Mouse (Mus musculus): ENCODE measurements around the gene Eif4e. TPM values are rescaled to one million over a fixed set of nuclear protein-coding genes. Genes with fewer than 3 reads are reported as not detected.

The Eif4e gene
- total RNA-seq, 2 experiments from 2014 or later: 188 to 203 TPM

DNA sequence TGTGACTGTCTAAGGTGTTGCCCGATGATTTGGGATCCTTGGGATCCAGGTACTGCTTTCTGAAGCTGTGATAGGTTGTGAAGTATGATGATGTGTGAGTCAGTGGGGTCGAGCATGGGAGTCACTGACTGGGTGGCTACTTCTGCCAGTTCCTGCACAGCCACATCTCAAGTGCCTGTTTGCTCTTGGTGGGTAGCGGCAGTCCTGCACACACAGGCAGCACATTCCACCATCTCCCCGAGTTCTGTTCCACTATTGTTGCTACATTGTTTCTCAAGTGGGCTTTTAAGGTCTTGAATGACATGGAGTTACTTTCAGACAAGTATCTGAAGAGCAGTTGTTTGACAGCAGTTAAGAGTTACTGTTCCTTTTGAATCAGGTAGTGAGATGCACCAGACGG, 34.3 kb downstream of the Eif4e start:
- ATAC-seq (replicated peaks; ENCODE audit: poor library complexity, severe bottlenecking): no peak

DNA sequence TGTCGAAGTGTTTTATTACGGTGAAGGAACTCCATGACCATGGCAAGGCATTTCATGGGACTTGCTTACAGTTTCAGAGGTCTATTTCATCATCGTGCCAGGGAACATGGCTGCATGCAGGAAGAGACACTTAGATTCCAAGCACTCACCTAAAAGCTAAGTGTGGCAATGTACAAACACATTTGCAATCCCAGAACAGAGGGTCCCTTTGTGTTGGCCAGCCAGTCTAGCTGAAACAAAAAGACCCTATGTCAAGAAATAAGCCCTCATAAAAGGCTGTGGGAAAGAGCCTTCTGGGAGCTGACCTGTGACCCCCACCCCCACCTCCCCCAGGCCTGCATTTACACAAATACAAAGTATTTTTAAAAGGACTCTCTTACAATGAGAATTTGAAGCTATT, 34.9 kb downstream of the Eif4e start:
- no peak for ATAC-seq (replicated peaks; ENCODE audit: poor library complexity, severe bottlenecking)

DNA sequence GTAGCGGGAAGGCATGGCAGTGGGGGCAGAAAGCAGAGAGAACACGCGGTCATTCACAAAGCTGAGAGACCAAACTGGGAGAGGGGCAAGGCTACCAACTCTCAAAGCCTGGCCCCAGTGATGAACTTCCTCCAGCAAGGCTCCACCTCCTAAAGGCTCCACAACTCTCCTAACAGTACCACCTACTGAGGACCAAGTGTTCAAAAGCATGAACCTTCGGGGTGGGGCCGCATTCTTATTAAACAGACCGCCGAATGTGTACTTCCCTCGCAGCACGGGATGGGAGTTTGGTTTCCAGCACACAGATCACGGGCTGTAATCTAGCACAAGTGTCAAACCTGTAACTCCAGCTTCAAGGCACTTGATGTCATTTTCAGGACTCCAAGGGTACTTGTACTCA, 52.9 kb downstream of the Eif4e start:
- ATAC-seq (replicated peaks; ENCODE audit: poor library complexity, severe bottlenecking): no peak

DNA sequence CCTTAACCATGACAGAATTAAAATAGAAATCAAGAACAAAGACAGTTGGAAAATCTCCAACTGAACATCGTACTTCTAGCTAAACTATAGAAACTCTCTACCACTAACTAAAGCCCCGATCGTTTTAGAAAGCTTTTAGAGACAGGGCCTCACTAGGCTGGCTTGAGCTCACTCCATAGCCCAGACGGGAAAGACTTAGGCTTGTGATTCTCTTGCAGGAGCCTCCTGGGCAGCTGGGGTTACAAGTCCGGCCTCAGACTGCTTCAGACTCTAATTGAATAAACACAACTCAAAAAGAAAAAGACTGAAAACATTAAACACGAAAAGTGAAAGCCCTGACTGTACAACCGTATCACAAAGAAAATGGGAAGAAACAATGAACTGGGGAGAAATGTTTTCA, 60.2 kb downstream of the Eif4e start:
- ATAC-seq (replicated peaks; ENCODE audit: poor library complexity, severe bottlenecking): no peak

DNA sequence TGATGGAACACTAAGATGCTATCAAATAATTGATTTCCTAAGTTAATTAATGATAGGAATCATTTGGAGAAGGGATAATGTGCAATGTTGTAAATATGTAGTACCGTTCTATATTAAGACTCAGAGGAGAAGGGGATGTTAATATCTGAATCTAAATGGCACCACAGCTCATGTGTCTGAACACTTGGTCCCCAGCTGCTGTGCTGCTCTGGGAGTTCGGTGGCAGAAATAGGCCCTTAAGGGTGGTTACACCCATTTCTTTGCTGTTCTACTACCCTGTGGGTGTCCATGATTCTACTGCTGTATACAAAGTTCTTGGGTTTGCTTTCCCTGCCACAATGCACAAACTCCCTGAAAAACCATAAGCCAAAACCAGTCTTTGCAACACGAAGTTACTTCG, 61.2 kb downstream of the Eif4e start:
- no peak for ATAC-seq (replicated peaks; ENCODE audit: poor library complexity, severe bottlenecking)

DNA sequence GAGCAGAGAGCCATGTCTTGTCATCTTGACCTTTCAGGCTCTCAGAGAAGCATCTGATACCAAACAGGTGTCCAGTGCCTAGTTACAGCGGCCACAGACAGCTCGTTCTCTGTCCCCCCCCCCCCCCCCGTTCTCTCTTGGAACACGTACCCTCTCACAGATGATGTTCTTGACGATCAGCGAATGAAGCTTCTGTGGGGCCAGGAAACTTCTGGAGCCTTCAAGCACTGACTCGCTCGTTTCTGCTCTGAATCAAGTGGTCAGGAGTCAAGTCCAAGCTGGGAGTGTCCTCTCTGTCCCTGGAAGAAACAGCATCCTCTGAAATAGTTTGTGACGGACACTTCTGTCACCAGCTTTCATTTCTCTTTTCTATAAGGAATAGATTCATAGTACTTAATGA, 62.0 kb downstream of the Eif4e start:
- no peak for ATAC-seq (replicated peaks; ENCODE audit: poor library complexity, severe bottlenecking)

DNA sequence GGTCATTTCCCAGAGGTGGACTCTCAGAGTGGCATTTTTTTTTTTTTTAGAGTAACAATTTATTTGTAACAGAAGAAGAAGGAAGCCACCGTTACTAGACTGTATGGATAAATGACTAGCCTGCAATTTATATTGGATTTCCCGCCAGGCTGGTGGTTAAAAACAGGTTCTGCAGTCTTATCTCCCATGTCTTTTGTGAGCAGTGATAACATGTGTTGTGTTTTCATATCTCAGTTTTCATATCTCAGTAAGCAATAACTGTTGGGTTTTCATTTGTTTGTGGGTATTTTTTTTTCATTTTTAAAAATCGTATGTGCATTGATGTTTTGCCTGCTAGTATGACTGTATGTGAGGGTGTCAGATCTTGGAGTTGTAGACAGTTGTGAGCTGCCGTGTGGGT, 65.0 kb downstream of the Eif4e start:
- no peak for ATAC-seq (replicated peaks; ENCODE audit: poor library complexity, severe bottlenecking)

DNA sequence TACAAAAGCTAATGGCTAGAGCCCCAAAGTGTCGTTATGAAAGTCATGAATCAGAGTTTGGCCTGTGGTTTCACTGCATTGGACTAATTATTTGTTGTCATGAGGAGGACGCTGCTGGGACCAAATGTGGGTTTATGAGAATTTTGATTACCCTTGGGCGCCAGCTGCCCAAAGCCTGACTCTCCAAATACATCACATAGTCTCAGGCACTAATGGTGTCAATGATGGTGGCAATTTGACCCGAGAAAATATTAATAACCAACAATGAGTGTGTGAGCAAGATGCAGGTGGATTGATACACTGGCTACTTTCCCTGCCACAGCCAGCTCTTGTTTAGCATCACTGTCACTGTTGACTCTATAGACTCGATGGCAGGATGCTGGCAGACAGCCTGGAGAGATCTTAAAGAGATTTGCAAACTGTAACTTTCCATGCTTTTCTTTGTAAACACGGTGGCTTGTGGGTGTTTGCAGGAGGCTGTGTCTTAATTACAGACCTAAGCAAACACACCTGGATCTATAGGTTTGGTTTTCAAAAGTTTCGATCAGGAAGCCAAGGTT, 65.9 kb downstream of the Eif4e start:
- no peak for ATAC-seq (replicated peaks; ENCODE audit: poor library complexity, severe bottlenecking)

DNA sequence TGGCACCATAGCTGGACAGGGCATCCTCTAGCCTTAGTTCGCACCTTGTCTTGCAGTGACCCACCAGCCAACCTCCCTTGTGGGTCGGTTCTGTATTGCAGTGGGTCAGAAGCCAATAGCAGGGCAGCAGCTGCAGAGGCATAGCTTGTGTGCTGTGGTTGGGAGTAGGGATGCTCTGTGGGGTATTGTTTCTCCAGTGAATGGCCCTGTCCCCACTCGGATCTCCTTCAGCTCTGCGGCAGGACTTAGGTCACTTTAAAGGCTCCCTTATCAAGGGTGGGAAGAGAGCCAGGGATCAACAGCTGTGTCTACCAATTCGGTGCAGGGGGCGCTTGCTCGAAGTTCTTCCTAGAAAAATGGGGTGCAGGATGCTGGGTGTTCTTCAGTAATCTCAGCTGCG, 67.2 kb downstream of the Eif4e start:
- ATAC-seq (replicated peaks; ENCODE audit: poor library complexity, severe bottlenecking): no peak

DNA sequence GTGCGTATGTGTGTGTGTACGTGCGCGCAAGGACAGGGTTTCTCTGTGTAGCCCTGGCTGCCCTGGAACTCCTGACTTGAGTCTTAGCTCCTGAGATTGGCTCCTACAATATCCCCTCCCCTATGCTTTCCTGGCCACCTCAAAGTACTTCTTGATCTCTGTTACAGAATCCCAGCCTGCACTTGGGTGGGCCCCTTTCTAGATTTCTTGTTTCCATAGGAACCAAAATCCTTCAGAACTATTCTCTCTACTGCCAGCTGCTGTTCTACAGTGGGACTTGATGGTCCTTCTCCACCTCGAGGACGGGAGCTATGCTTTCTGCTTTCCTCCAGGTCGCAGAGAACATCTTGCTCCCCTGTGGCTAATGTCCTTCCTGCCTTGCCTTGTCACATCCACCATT, 67.9 kb downstream of the Eif4e start:
- ATAC-seq (replicated peaks; ENCODE audit: poor library complexity, severe bottlenecking): no peak

DNA sequence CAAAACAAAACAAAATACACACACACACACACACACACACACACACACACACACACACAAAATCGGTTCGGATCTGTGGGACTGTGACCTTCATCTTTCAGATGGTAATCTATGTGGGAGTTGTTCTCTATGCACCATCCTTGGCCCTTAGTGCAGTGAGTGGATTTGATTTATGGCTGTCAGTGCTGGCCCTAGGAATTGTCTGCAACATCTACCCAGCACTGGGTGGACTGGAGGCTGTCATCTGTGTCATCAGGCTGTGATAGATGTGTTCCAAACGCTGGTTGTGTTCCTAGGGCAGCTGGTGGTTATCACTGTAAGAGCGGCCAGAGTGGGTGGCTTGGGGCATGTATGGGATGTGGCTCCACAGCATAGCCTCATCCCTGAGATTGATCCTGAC, 75.1 kb downstream of the Eif4e start:
- no peak for ATAC-seq (replicated peaks; ENCODE audit: poor library complexity, severe bottlenecking)

DNA sequence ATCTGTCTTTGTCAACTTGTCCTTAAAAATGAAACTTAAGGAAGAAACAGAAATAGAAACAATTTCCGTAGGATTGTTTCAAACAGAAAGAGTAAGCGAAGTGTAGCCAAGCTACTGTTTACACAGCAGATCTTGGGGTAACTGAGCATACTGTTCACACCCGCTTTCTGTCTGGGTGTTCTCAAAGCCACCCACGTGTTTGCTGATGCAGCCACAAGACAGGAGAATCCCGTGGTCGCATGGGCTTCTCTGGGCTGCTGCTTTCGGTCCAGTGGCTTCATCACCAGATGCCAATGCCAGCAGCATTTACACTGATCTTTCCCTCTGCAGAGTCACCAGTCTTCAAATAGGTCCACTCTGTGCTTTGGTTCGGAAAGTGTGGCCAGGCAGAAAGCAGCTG, 79.2 kb downstream of the Eif4e start:
- ATAC-seq (replicated peaks; ENCODE audit: poor library complexity, severe bottlenecking): no peak

DNA sequence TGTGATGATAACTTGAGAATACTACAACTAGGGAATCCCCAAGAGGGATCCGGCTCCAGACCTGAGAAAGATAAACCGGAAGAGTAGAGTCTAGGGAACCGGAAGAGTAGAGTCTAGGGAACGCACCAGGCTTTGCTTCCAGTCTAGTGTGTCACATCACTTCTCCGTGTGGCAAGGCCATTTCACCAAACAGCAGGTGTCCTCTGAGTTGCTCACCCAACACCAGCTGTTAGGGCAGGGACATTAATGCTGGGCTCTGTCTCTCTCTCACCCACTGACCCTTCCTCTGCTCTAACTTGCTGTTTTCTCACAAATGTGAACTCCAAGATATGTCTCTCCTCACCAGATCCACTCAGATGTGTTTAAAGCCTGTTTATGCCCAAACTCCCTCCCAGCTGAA, 82.7 kb downstream of the Eif4e start:
- no peak for ATAC-seq (replicated peaks; ENCODE audit: poor library complexity, severe bottlenecking)

Other genes with a start within 250 kb of the Eif4e start
- not detected in 2 replicates for gene Adh6a, start 212.9 kb upstream of the Eif4e start, total RNA-seq (2014; fragmentation: Nextera tagmentation)
- not detected in 2 replicates for gene Adh6a, start 212.9 kb upstream of the Eif4e start, total RNA-seq (2017)
- gene Adh6b, start 184.4 kb upstream of the Eif4e start, total RNA-seq (2014; fragmentation: Nextera tagmentation): not detected in 2 replicates
- gene Adh6b, start 184.4 kb upstream of the Eif4e start, total RNA-seq (2017): not detected in 2 replicates
- not detected in 2 replicates for gene Adh4, start 110.7 kb upstream of the Eif4e start, total RNA-seq (2014; fragmentation: Nextera tagmentation)
- gene Adh4, start 110.7 kb upstream of the Eif4e start, total RNA-seq (2017): not detected in 2 replicates
- gene Adh5, start 83.1 kb upstream of the Eif4e start, total RNA-seq (2014; fragmentation: Nextera tagmentation): 108 and 128 TPM in 2 replicates
- 131 and 164 TPM in 2 replicates for gene Adh5, start 83.1 kb upstream of the Eif4e start, total RNA-seq (2017)
- 38.7 and 45.3 TPM in 2 replicates for gene Metap1, start 36.7 kb upstream of the Eif4e start, total RNA-seq (2014; fragmentation: Nextera tagmentation)
- 45.5 and 54.0 TPM in 2 replicates for gene Metap1, start 36.7 kb upstream of the Eif4e start, total RNA-seq (2017)
- gene Tspan5, start 216.0 kb downstream of the Eif4e start, total RNA-seq (2014; fragmentation: Nextera tagmentation): 30.6 and 31.2 TPM in 2 replicates
- gene Tspan5, start 216.0 kb downstream of the Eif4e start, total RNA-seq (2017): 39.1 and 43.2 TPM in 2 replicates

All from granulocyte monocyte progenitor cell, adult 5-6 weeks (primary cell).